Mouse (Mus musculus): ENCODE measurements around the gene Kcnh7.

Kcnh7 gene

GRCm38 (mm10) chr2:62935273-62935874, 248.7 kb downstream of the Kcnh7 start:
- no peak for DNase-seq (ENCODE audit: low read depth)

DNA sequence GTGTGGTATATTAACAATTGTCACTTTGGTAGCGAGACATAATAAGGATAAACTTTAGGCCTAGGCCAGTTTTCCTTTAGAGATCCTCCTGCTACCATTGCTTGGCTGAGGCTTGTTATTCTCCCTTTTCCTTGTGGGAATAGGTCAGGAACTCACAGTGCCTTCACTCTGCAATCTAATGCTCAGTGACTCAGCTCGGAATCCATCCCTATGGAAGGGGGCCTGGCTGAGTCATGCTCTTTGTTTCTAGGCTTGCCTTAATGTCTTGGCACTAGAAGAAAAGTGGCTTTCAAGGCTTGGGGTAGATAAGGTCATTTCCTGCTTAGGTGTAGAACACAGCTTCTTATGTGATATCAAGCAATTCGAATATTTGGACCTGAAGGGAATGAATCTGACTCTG, 255.6 kb downstream of the Kcnh7 start:
- DNase-seq (ENCODE audit: low read depth): no peak

DNA sequence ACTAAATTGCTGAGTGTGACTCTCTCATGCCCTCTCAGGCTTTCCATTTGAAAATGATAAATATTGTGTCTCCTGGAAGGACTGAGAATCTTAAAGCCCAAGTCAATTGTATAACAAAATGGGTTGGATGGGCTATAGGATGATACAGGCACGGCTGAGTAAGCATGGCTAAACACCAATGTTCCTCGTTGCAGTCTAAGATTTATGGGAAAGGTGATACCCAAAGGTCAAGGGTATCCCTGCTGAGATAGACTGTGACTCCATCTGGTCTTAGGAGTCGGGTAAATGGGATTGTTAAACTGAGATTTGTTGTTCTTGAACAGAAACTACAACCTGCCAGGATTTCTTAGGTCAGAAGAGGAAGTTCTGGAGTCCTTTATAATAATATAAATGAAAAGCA, 256.0 kb downstream of the Kcnh7 start:
- no peak for DNase-seq (ENCODE audit: low read depth)

DNA sequence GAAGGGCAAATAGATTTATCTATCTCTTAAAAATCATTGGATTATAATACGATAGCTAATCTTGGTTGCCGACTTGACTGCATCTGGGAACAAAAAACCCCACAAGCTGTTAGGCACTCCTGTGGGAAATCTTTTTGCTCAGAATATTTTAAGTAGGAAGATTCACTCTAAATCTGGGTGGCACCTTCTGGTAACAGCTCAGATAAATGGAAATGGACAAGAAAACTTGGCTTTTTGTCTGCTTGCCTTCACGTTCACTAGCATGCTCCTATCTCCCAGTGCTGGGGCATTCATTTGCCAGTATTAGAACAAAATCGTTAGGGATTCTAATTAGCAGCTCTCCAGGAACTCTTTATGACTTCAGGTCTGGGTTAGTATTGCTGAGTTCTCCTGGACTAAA, 260.3 kb downstream of the Kcnh7 start:
- no peak for DNase-seq (ENCODE audit: low read depth)

GRCm38 (mm10) chr2:62907688-62908087, 276.4 kb downstream of the Kcnh7 start:
- DNase-seq (ENCODE audit: low read depth): no peak

DNA sequence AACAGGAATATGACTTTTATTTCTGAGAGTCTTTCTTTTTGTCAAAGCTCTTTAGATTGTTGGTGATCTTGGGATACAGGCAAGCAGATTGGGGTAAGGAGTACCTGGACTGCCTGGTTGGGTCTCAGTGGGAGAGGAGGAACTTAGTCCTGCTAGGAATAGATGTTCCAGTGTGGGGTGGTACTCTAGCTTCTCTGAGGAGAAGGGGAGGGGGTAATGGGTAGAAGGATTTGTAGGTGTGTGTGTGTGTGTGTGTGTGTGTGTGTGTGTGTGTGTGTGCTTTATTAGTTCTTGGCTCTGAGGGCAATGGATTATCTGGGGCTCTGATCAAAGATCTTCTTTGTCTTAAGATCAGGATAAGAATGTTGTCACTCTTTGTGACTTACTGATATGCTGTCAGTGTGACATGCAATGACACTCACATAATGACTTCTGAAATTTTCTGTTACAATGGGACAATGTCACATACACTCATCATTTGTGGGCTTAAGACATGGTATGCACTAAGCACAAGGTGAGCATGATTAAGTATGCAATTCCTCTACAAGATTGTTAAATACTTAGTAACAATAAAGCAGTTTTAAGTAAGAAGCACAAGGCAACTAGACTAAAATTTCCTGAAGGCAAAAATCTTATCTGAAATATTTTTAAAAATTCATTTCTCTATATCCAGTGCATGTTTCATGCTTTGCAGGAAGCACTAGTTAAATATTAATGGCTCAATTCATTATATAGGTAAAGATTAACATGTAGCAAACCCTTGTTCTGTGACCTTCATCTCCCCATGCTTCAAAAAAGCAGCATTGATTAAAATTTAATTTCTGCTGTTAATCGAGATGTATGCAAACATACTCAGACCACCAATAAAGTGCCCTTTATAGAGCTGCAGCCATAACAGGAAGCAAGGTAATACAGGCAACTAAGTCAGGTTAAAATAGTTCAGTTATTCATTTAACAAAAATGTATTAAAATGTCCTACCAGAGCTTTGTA, 281.4 kb downstream of the Kcnh7 start:
- DNase-seq (ENCODE audit: low read depth): no peak

GRCm38 (mm10) chr2:62878763-62879162, 305.3 kb downstream of the Kcnh7 start:
- DNase-seq (ENCODE audit: low read depth): no peak

DNA sequence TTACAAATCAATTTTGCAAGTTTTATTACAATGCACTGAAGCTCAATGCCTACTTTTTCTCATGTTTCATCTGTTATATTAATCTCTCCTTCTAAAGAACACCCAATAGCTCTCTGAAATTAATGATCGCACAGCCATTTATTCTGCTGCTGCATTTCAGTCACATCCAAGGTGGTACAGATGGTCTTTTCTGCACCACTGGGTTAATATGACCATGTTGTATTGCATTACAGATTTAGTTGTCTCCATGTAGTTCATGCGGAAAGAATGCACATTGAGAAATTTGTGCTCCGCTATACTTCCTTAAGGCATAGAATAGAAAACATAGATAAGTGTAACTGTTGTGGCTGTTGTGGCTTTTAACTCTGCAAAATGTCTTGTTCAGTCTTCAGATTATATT, 328.7 kb downstream of the Kcnh7 start:
- DNase-seq (ENCODE audit: low read depth): no peak

DNA sequence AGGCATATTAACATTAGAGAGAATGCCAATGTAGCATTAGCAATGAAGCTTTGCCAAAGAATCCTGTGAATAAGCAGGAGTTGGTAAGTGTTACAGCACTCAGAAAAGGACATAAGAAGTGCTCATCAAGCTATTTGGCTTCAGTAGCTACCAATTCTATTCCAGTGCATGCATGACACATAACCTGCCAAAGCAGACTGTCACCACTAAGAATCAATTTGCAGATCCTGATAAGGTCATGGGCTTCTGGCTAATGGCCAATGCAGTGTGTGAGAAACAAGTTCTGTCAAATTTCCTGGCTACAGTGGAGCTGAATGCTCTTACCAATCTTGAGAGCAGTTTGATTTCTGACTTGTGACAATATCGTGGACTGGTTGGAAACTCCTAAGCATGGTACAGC, 341.5 kb downstream of the Kcnh7 start:
- no peak for DNase-seq (ENCODE audit: low read depth)

DNA sequence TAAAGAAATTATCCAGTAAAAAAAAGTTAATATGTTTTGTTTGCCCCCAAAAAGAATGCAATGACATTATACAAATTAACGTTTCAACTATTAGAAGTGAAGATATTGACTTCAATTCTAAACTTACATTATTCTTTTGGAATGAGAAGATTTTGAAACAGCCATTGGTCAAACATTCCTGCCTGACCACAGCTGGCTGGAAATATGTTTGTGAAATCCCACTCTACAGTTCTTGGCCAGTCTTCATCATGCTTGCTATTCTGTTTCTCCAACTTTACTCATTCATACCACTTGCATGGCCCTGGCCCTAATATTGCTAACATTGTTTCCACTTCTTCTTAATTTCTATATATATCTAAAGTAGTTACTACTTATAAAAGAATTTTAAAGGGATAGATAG, 349.8 kb downstream of the Kcnh7 start:
- no peak for DNase-seq (ENCODE audit: low read depth)

DNA sequence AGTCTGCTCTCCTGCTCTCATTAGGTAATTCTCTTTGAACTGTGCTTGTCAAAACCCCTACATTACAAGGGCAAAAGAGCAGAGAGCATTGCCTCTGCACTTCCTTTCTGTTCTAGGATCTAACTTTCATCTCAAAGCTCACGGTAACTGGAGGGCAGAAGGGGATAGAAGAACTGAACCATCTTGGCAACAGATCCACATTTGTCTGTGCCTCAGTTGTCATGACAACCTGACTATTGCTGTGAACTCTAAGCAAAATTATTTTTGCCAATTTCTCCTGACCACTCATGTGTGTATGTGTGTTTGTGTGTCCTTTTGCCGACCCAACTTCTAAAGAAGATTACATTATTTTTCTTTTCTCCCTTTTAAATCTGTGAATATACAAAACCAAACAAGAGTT, 364.9 kb downstream of the Kcnh7 start:
- DNase-seq (ENCODE audit: low read depth): no peak

GRCm38 (mm10) chr2:62816016-62816415, 368.1 kb downstream of the Kcnh7 start:
- no peak for DNase-seq (ENCODE audit: low read depth)

- no peak for DNase-seq (ENCODE audit: low read depth)
Observed at GRCm38 (mm10) chr2:62808813-62809212, 375.3 kb downstream of the Kcnh7 start.

DNA sequence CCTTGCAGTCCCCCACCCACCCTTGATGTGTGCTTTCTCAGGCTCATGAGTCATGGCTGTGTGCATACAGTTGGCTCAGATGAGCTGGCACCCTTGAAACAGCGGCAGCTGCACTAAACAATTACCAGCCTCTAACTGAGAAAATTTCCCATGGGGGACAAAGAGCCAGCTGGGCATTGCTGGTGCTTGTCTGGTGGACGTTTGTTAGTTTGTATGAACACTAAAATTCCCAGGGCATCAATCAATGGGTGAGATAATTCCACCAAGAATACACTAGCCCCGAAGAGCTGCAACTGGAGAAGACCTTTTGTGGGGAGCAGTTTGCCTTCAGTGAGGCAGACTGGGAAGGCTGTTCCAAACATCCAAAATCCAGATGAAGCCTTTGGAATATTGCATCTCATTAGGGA, 376.6 kb downstream of the Kcnh7 start:
- DNase-seq (ENCODE audit: low read depth): no peak

GRCm38 (mm10) chr2:62806931-62807330, 377.2 kb downstream of the Kcnh7 start:
- no peak for DNase-seq (ENCODE audit: low read depth)

DNA sequence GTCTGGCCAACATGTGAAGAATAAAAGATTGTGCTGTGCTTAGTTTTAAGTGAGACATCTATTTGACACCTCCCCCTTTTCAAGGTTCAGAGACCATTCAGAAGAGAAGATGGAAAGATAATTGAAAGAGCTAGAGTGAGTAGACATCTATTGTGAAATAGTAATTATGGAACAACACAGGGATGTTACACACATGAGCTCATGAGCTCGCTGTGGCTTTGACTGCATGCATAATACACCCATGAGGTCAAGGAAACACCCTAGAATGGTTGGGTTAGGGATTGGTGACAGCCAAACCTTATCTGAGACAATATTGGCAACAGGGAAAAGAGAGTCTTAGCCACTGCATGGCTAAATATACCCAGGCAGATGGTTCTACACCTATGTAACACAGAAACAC, 380.1 kb downstream of the Kcnh7 start:
- DNase-seq (ENCODE audit: low read depth): no peak

DNA sequence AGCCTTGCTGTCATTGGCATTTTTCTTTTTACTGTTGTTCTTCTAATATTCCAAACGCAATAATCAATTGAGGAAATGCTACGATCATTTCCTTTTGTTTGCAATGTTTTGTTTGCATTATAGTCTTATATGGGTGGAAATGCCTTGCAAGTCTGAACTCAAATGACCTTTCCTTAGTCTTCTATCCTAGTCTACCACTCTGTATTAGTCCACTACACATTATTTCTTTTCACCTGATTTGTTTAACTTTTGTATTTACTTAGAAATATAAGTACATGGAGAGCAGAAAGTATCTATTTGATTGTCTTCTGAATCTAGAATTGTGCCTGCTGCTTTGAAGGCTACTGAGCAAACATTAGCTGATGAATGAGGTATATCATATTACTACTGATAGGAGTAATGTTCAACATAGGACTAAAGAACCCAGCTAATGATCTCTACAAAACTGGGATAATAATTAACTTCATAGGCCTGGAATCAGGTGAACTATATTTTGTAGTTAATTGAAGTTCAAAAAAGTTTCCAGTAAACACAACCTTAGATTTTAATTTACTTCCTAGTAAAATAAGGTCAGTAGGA, 399.5 kb downstream of the Kcnh7 start:
- no peak for DNase-seq (ENCODE audit: low read depth)

GRCm38 (mm10) chr2:62746256-62746655, 437.8 kb downstream of the Kcnh7 start:
- DNase-seq (ENCODE audit: low read depth): no peak

- no peak for DNase-seq (ENCODE audit: low read depth)
Observed at GRCm38 (mm10) chr2:62743098-62743497, 441.0 kb downstream of the Kcnh7 start.

DNA sequence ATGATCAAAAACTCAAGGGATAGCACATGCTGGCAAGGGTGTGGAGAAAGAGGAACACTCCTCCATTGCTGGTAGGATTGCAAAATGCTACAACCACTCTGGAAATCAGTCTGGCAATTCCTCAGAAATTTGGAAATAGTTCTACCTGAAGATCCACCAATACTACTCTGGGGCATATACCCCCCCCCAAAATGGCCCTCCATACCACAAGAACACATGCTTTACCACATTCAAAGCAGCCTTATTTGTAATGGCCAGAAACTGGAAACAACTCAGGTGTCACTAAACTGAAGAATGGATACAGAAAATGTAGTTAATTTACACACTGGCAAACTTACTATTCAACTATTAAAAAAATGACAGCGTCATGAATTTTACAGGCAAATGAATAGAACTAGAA, 453.4 kb downstream of the Kcnh7 start:
- DNase-seq (ENCODE audit: low read depth): no peak

- DNase-seq (ENCODE audit: low read depth): no peak
Observed at GRCm38 (mm10) chr2:62727732-62728131, 456.4 kb downstream of the Kcnh7 start.

DNA sequence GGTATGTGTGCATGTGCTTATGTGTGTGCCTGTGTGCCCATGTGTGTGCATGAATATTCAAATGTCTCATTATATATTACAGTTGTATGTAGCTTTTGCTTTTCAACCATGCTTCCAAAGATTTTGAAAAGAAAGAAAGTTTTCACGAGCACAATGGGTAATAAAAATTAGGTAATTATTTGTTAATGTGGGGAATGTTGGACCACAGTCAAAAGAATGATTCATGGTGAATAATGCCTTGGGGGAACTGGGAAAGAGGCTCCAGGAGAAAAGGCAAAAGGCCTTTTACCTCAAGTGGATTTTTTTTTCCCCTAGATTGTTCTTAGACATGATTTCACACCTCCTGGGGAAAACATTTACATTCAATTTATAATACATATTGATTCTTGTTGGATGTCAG, 458.1 kb downstream of the Kcnh7 start:
- no peak for DNase-seq (ENCODE audit: low read depth)

- no peak for DNase-seq (ENCODE audit: low read depth)
Observed at GRCm38 (mm10) chr2:62718411-62718810, 465.7 kb downstream of the Kcnh7 start.
